Mouse (Mus musculus) left cerebral cortex, adult 11 months (tissue): ENCODE data around the gene Mob1a.

Experiments
- DNase-seq: peaks from one replicate; pipeline ENCODE4 v3.0.0; 2022; ENCODE audit warnings: low spot score

Gene Mob1a

GRCm38 (mm10) chr6:83325525-83326393, at the start of gene Mob1a, which contains the start of gene Mthfd2:
Gene Mob1a, plus strand, starts transcription at chr6:83326016.
Gene Mthfd2, minus strand, starts transcription at chr6:83325908.
- DNase-seq: peak; percentile 90

GRCm38 (mm10) chr6:83277151-83277550, 48.7 kb upstream of the Mob1a start:
- DNase-seq: no peak

- no peak for DNase-seq
These were observed 46.9 kb upstream of the Mob1a start for GRCm38 (mm10) chr6:83278881-83279280.

GRCm38 (mm10) chr6:83280256-83280955, 45.4 kb upstream of the Mob1a start:
- no peak for DNase-seq

- no peak for DNase-seq
These were observed 25.2 kb upstream of the Mob1a start for GRCm38 (mm10) chr6:83300447-83301229.

GRCm38 (mm10) chr6:83301294-83301693, 24.5 kb upstream of the Mob1a start:
- no peak for DNase-seq

- no peak for DNase-seq
These were observed 23.6 kb upstream of the Mob1a start for GRCm38 (mm10) chr6:83302264-83302663.

GRCm38 (mm10) chr6:83309017-83309416, 16.8 kb upstream of the Mob1a start:
- no peak for DNase-seq

GRCm38 (mm10) chr6:83311206-83311605, 14.6 kb upstream of the Mob1a start:
- DNase-seq: no peak

GRCm38 (mm10) chr6:83312021-83312420, 13.8 kb upstream of the Mob1a start:
- DNase-seq: no peak

GRCm38 (mm10) chr6:83312514-83312913, 13.3 kb upstream of the Mob1a start:
- no peak for DNase-seq

GRCm38 (mm10) chr6:83315293-83315692, 10.5 kb upstream of the Mob1a start:
- no peak for DNase-seq

GRCm38 (mm10) chr6:83316022-83316421, 9.8 kb upstream of the Mob1a start:
- no peak for DNase-seq

GRCm38 (mm10) chr6:83317108-83317741, 8.6 kb upstream of the Mob1a start:
- peak; percentile 85 for DNase-seq

- no peak for DNase-seq
These were observed 3.9 kb upstream of the Mob1a start for GRCm38 (mm10) chr6:83321927-83322326.

GRCm38 (mm10) chr6:83322794-83323193, 3.0 kb upstream of the Mob1a start:
- no peak for DNase-seq

- no peak for DNase-seq
These were observed 2.0 kb upstream of the Mob1a start for GRCm38 (mm10) chr6:83323652-83324419.

- DNase-seq: no peak
These were observed 549 bp downstream of the Mob1a start for GRCm38 (mm10) chr6:83326394-83326736.

GRCm38 (mm10) chr6:83326761-83327160, 945 bp downstream of the Mob1a start:
- no peak for DNase-seq

GRCm38 (mm10) chr6:83327591-83328190, 1.9 kb downstream of the Mob1a start:
- DNase-seq: no peak

GRCm38 (mm10) chr6:83341387-83341786, 15.6 kb downstream of the Mob1a start:
- no peak for DNase-seq
